Mouse (Mus musculus) intestine, embryonic 15.5 days (tissue): Measurements from ENCODE around the gene Sh3gl2. TPM values are rescaled to one million over a fixed set of nuclear protein-coding genes. Genes with fewer than 3 reads are reported as not detected.

Experiments
- ATAC-seq: fragments of 200-750 bp; cut with Nextera tagmentation; 2 replicates; pipeline ENCODE4 v1.8.0; 2017; ENCODE audit warnings: moderate TSS enrichment, moderate library complexity
- H3K27ac ChIP-seq: fragments of 300-500 bp; sonication (generic); 2 replicates; pipeline ENCODE4 v1.5.1; 2015; ENCODE audit warnings: mild to moderate bottlenecking, inconsistent platforms
- H3K27me3 ChIP-seq: fragments of 300-500 bp; sonication (generic); replicated peaks from 2 replicates; pipeline ENCODE4 v1.6.1; 2015; ENCODE audit warnings: inconsistent platforms
- H3K36me3 ChIP-seq: fragments of 300-500 bp; sonication (generic); 2 replicates; pipeline ENCODE4 v1.6.1; 2015; ENCODE audit warnings: inconsistent platforms
- H3K4me1 ChIP-seq: fragments of 300-500 bp; sonication (generic); replicated peaks from 2 replicates; pipeline ENCODE4 v1.6.1; 2015; ENCODE audit warnings: inconsistent platforms
- H3K4me2 ChIP-seq: fragments of 300-500 bp; sonication (generic); replicated peaks from 2 replicates; pipeline ENCODE4 v1.6.1; 2015; ENCODE audit warnings: mild to moderate bottlenecking, inconsistent platforms
- H3K4me3 ChIP-seq: fragments of 300-500 bp; sonication (generic); replicated peaks from 2 replicates; pipeline ENCODE4 v1.5.1; 2015; ENCODE audit warnings: inconsistent platforms
- H3K9ac ChIP-seq: fragments of 300-500 bp; sonication (generic); 2 replicates; pipeline ENCODE4 v1.6.1; 2015; ENCODE audit warnings: inconsistent platforms
- H3K9me3 ChIP-seq: fragments of 300-500 bp; sonication (generic); 2 replicates; pipeline ENCODE4 v1.6.1; 2016; ENCODE audit warnings: inconsistent platforms
- WGBS: fragments of 180-500 bp; shearing (Covaris S2); methylation state at CpG from one replicate; pipeline ENCODE4 v1.1.7; 2015; 5-methylcytosine and 5-hydroxymethylcytosine counted together
- polyA plus RNA-seq: library from polyadenylated mRNA; unstranded; fragments of >200 nt; fragmentation: Nextera tagmentation; extraction: Ambion mirVana; gene quantifications from 2 replicates; pipeline ENCODE4 v1.2.1, GENCODE M21; 2015

Gene Sh3gl2
- polyA plus RNA-seq, 1 experiment from 2014 or later: 18.4 TPM

GRCm38 (mm10) chr4:85507491-85507890 is 302.6 kb downstream of the Sh3gl2 start:
- Histone ChIP-seq H3K27ac (no peak overlapping the region), H3K9ac (no peak overlapping the region), H3K4me2 (no peak overlapping the region), H3K27me3 (no peaks in the 10 kb centered on the region), H3K4me1 (no peaks in the 10 kb centered on the region), H3K9me3 (no peaks in the 10 kb centered on the region), H3K36me3 (no peaks in the 10 kb centered on the region), H3K4me3 (no peak overlapping the region)
- no peak for ATAC-seq
- 41% methylated on average over 5 of the region's 5 CpGs for WGBS

- no peaks in the 10 kb centered on the region for H3K9me3 ChIP-seq
Measured at GRCm38 (mm10) chr4:85513288-85513687, 308.4 kb downstream of the Sh3gl2 start.

GRCm38 (mm10) chr4:85513792-85514191 is 308.9 kb downstream of the Sh3gl2 start, which contains the start of gene Adamtsl1:
Gene Adamtsl1 (plus strand): TSS chr4:85514172.
- H3K9ac ChIP-seq: peak within 1 kb of the TSS; percentile 15; the same call in 1 of the 2 replicates

More at GRCm38 (mm10) chr4:85513288-85513687, 308.4 kb downstream of the Sh3gl2 start:
- H3K36me3 ChIP-seq: no peaks in the 10 kb centered on the region
- H3K4me3 ChIP-seq: no peak overlapping the region
- no peak overlapping the region for H3K9ac ChIP-seq
- ATAC-seq: no peak
- 29% methylated on average over 7 of the region's 7 CpGs for WGBS
- peaks cover 13% of the 10 kb centered on the region for H3K4me1 ChIP-seq
- H3K27me3 ChIP-seq: no peaks in the 10 kb centered on the region
- H3K4me2 ChIP-seq: peak overlapping the region; percentile 96
- no peak overlapping the region for H3K27ac ChIP-seq

GRCm38 (mm10) chr4:85514205-85514681 is 309.3 kb downstream of the Sh3gl2 start:
- Histone ChIP-seq H3K9ac (peak overlapping the region; percentile 15; the same call in 1 of the 2 replicates), H3K4me3 (peak overlapping the region; percentile 45), H3K36me3 (no peaks in the 10 kb centered on the region), H3K27me3 (no peaks in the 10 kb centered on the region), H3K4me2 (peak overlapping the region; percentile 96), H3K4me1 (peaks cover 13% of the 10 kb centered on the region), H3K9me3 (no peaks in the 10 kb centered on the region), H3K27ac (no peak overlapping the region)
- peak; percentile 90 for ATAC-seq
- WGBS: under 1% methylated on average over 33 of the region's 33 CpGs

More at GRCm38 (mm10) chr4:85513792-85514191, 308.9 kb downstream of the Sh3gl2 start, which contains the start of gene Adamtsl1:
- H3K4me3 ChIP-seq: peak within 1 kb of the TSS; percentile 45
- H3K4me2 ChIP-seq: peak within 1 kb of the TSS; percentile 96
- H3K9me3 ChIP-seq: no peaks in the 10 kb centered on the region
- no peaks in the 10 kb centered on the region for H3K27me3 ChIP-seq
- no peaks in the 10 kb centered on the region for H3K36me3 ChIP-seq
- no peak within 1 kb of the TSS for H3K27ac ChIP-seq
- ATAC-seq: peak; percentile 39
- WGBS: 3% methylated on average over 9 of the region's 9 CpGs
- peaks cover 13% of the 10 kb centered on the region for H3K4me1 ChIP-seq

- no peaks in the 10 kb centered on the region for H3K36me3 ChIP-seq
- no peak overlapping the region for H3K27ac ChIP-seq
- WGBS: 84% methylated on average over 7 of the region's 7 CpGs
- no peak overlapping the region for H3K4me3 ChIP-seq
- no peaks in the 10 kb centered on the region for H3K27me3 ChIP-seq
- no peaks in the 10 kb centered on the region for H3K4me1 ChIP-seq
- no peak for ATAC-seq
- H3K9ac ChIP-seq: no peak overlapping the region
- no peaks in the 10 kb centered on the region for H3K9me3 ChIP-seq
- H3K4me2 ChIP-seq: no peak overlapping the region
Measured at GRCm38 (mm10) chr4:85526966-85527566, 322.1 kb downstream of the Sh3gl2 start.

- no peak for ATAC-seq
- no peaks in the 10 kb centered on the region for H3K36me3 ChIP-seq
- WGBS: 81% methylated on average over 1 of the region's 1 CpGs
Measured at GRCm38 (mm10) chr4:85529852-85530251, 324.9 kb downstream of the Sh3gl2 start.

GRCm38 (mm10) chr4:85539677-85540076 is 334.8 kb downstream of the Sh3gl2 start:
- no peaks in the 10 kb centered on the region for H3K36me3 ChIP-seq
- H3K9ac ChIP-seq: no peak overlapping the region
- H3K27ac ChIP-seq: no peak overlapping the region
- H3K4me3 ChIP-seq: no peak overlapping the region
- 76% methylated on average over 5 of the region's 5 CpGs for WGBS
- no peak overlapping the region for H3K4me2 ChIP-seq
- no peak for ATAC-seq
- H3K4me1 ChIP-seq: no peaks in the 10 kb centered on the region
- H3K9me3 ChIP-seq: no peaks in the 10 kb centered on the region
- no peaks in the 10 kb centered on the region for H3K27me3 ChIP-seq

More at GRCm38 (mm10) chr4:85529852-85530251, 324.9 kb downstream of the Sh3gl2 start:
- no peaks in the 10 kb centered on the region for H3K27me3 ChIP-seq
- no peak overlapping the region for H3K4me3 ChIP-seq
- no peak overlapping the region for H3K9ac ChIP-seq
- no peak overlapping the region for H3K27ac ChIP-seq
- H3K9me3 ChIP-seq: no peaks in the 10 kb centered on the region
- H3K4me2 ChIP-seq: no peak overlapping the region
- no peaks in the 10 kb centered on the region for H3K4me1 ChIP-seq

GRCm38 (mm10) chr4:85543221-85543620 is 338.3 kb downstream of the Sh3gl2 start:
- H3K27me3 ChIP-seq: no peaks in the 10 kb centered on the region
- no peak overlapping the region for H3K4me2 ChIP-seq
- no peak overlapping the region for H3K27ac ChIP-seq
- ATAC-seq: no peak
- no peaks in the 10 kb centered on the region for H3K36me3 ChIP-seq
- no peaks in the 10 kb centered on the region for H3K9me3 ChIP-seq
- H3K4me3 ChIP-seq: no peak overlapping the region
- WGBS: 75% methylated on average over 4 of the region's 4 CpGs
- no peak overlapping the region for H3K9ac ChIP-seq
- H3K4me1 ChIP-seq: no peaks in the 10 kb centered on the region

- Histone ChIP-seq H3K36me3 (no peaks in the 10 kb centered on the region), H3K27me3 (no peaks in the 10 kb centered on the region), H3K9ac (no peak overlapping the region), H3K9me3 (no peaks in the 10 kb centered on the region), H3K4me3 (no peak overlapping the region), H3K4me2 (no peak overlapping the region), H3K27ac (no peak overlapping the region), H3K4me1 (no peaks in the 10 kb centered on the region)
- no peak for ATAC-seq
- 65% methylated on average over 3 of the region's 3 CpGs for WGBS
Measured at GRCm38 (mm10) chr4:85554696-85555095, 349.8 kb downstream of the Sh3gl2 start.

GRCm38 (mm10) chr4:85559753-85560152 is 354.8 kb downstream of the Sh3gl2 start:
- 80% methylated on average over 6 of the region's 6 CpGs for WGBS
- no peak overlapping the region for H3K4me2 ChIP-seq
- H3K4me1 ChIP-seq: no peaks in the 10 kb centered on the region
- H3K9ac ChIP-seq: no peak overlapping the region
- no peaks in the 10 kb centered on the region for H3K36me3 ChIP-seq
- no peaks in the 10 kb centered on the region for H3K27me3 ChIP-seq
- ATAC-seq: no peak
- no peaks in the 10 kb centered on the region for H3K9me3 ChIP-seq
- H3K4me3 ChIP-seq: no peak overlapping the region
- no peak overlapping the region for H3K27ac ChIP-seq

GRCm38 (mm10) chr4:85585426-85585825 is 380.5 kb downstream of the Sh3gl2 start:
- 83% methylated on average over 2 of the region's 2 CpGs for WGBS

GRCm38 (mm10) chr4:85588928-85589327 is 384.0 kb downstream of the Sh3gl2 start:
- Histone ChIP-seq H3K27me3 (no peaks in the 10 kb centered on the region), H3K4me1 (no peaks in the 10 kb centered on the region), H3K9me3 (no peaks in the 10 kb centered on the region), H3K27ac (no peak overlapping the region), H3K4me2 (no peak overlapping the region), H3K36me3 (no peaks in the 10 kb centered on the region), H3K9ac (no peak overlapping the region), H3K4me3 (no peak overlapping the region)
- 55% methylated on average over 4 of the region's 4 CpGs for WGBS
- no peak for ATAC-seq

More at GRCm38 (mm10) chr4:85585426-85585825, 380.5 kb downstream of the Sh3gl2 start:
- no peaks in the 10 kb centered on the region for H3K4me1 ChIP-seq
- no peak overlapping the region for H3K27ac ChIP-seq
- H3K36me3 ChIP-seq: no peaks in the 10 kb centered on the region
- H3K4me3 ChIP-seq: no peak overlapping the region
- H3K9me3 ChIP-seq: no peaks in the 10 kb centered on the region
- no peaks in the 10 kb centered on the region for H3K27me3 ChIP-seq
- no peak overlapping the region for H3K4me2 ChIP-seq
- ATAC-seq: no peak
- no peak overlapping the region for H3K9ac ChIP-seq

GRCm38 (mm10) chr4:85591037-85591436 is 386.1 kb downstream of the Sh3gl2 start:
- Histone ChIP-seq H3K4me2 (no peak overlapping the region), H3K9ac (no peak overlapping the region), H3K4me1 (no peaks in the 10 kb centered on the region), H3K36me3 (no peaks in the 10 kb centered on the region), H3K27ac (no peak overlapping the region), H3K4me3 (no peak overlapping the region), H3K27me3 (no peaks in the 10 kb centered on the region), H3K9me3 (no peaks in the 10 kb centered on the region)
- WGBS: 75% methylated on average over 7 of the region's 7 CpGs
- ATAC-seq: no peak
